Mouse (Mus musculus): ENCODE measurements around the gene Pgs1. TPM values are rescaled to one million over a fixed set of nuclear protein-coding genes. Genes with fewer than 3 reads are reported as not detected.

The Pgs1 gene
- total RNA-seq, 2 experiments from 2014 or later = 13.0 to 18.7 TPM

DNA sequence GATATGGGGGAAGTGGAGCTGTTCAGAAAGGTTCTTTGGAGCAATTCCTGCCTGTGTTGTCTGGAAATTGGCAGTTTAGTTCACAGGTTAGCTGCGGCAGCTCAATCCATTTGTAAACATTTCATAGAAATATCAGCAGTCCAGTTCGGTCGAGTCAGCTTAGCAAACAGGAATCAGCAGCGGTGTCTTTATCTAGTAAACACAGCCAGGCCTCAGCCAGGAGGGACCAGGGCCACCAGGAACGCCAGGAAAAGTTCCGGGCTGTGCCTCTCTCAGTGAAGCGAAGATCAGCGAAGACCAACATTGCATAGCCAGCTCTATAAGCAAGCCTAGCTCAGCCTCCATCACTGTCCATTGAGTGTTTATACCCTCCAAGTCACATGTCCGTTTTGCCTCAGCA is 45.0 kb downstream of the Pgs1 start:
- no peak for ATAC-seq (replicated peaks; ENCODE audit: poor library complexity)

DNA sequence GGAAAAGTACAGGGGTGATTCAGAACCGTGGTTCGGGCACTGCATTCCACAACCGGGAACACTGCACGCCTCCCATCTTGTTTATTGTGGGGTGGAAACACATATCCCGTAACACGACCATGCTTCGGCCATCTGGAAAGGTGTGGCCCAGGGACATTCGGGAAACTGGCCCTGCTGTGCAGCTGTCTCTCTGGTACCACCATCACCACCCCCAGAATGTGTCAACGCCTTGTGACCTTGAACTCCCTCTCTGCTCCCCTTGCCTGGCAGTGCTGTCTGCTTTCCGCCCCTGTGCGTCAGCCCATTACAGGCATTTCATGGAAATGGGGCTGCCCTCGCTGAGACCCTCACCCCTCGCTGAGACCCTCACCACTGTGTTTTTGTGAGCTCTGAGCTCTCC is 48.3 kb downstream of the Pgs1 start:
- ATAC-seq (replicated peaks; ENCODE audit: poor library complexity) = no peak

DNA sequence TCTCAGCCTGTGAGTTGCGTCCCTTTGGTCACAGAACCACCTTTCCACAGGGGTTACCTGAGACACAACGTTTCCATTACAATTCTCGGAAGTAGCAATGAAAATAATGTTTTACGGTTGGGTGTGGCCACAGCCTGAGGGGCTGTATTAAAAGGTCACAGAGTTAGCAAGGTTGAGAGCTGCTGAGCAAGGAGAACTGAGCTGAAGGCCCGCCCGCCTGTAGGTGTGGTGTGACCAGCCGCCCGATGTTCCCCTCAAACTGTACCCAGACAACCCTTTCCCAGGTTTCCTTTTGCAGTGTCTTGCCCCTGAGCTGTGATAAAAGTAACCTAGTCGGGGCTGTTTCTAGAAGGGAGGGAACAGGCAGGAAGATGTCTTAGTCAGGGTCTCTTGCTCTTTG is 49.0 kb downstream of the Pgs1 start:
- no peak for ATAC-seq (replicated peaks; ENCODE audit: poor library complexity)

- ATAC-seq (replicated peaks; ENCODE audit: poor library complexity) = no peak
Observed at GRCm38 (mm10) chr11:118042791-118043190, 56.7 kb downstream of the Pgs1 start.

GRCm38 (mm10) chr11:118043293-118043907 is 57.3 kb downstream of the Pgs1 start:
- ATAC-seq (replicated peaks; ENCODE audit: poor library complexity) = 0 out of 2 replicates have a peak, but pooled peaks have one; percentile 17

- no peak for ATAC-seq (replicated peaks; ENCODE audit: poor library complexity)
Observed at GRCm38 (mm10) chr11:118049641-118050040, 63.5 kb downstream of the Pgs1 start.

- ATAC-seq (replicated peaks; ENCODE audit: poor library complexity) = no peak
Observed at GRCm38 (mm10) chr11:118050174-118050573, 64.1 kb downstream of the Pgs1 start.

GRCm38 (mm10) chr11:118058367-118058766 is 72.3 kb downstream of the Pgs1 start:
- ATAC-seq (replicated peaks; ENCODE audit: poor library complexity) = no peak

GRCm38 (mm10) chr11:118058872-118059271 is 72.8 kb downstream of the Pgs1 start:
- no peak for ATAC-seq (replicated peaks; ENCODE audit: poor library complexity)

- ATAC-seq (replicated peaks; ENCODE audit: poor library complexity) = no peak
Observed at GRCm38 (mm10) chr11:118060038-118060437, 73.9 kb downstream of the Pgs1 start.

DNA sequence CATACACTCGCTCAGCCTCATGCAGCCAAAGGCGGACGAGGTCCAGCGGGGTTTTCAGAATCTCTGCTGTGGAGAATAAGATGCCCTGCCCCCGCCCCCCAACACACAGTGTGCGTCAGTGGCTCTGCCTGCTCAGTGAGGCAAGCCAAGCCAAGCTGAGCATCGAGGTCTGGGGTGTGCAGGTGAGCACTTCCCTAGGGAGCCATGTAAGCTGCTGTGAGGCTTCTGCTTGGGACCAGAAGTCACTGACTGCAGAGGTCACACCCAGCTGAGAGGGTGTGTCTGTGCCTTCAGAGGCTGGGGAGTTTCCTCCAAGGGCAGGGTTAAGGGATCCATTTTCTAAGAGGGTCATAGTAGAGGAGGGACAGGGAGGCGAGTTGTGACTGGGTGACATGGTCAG is 81.5 kb downstream of the Pgs1 start:
- no peak for ATAC-seq (replicated peaks; ENCODE audit: poor library complexity)

- no peak for ATAC-seq (replicated peaks; ENCODE audit: poor library complexity)
Observed at GRCm38 (mm10) chr11:118068812-118069332, 82.8 kb downstream of the Pgs1 start.

GRCm38 (mm10) chr11:118071227-118071912 is 85.3 kb downstream of the Pgs1 start:
- ATAC-seq (replicated peaks; ENCODE audit: poor library complexity) = no peak

Other genes with a start within 250 kb of the Pgs1 start
- 2.1 and 3.1 TPM in 2 replicates for gene Tmc8, start 204.2 kb upstream of the Pgs1 start, total RNA-seq (2015)
- 2.0 and 2.1 TPM in 2 replicates for gene Tmc8, start 204.2 kb upstream of the Pgs1 start, total RNA-seq (2017)
- gene Tmc6, start 204.1 kb upstream of the Pgs1 start, total RNA-seq (2015) = 34.0 and 50.6 TPM in 2 replicates
- 8.6 and 13.1 TPM in 2 replicates for gene Tmc6, start 204.1 kb upstream of the Pgs1 start, total RNA-seq (2017)
- gene 6030468B19Rik, start 188.6 kb upstream of the Pgs1 start, total RNA-seq (2015) = 0.37 and 0.76 TPM in 2 replicates
- not detected in 2 replicates for gene 6030468B19Rik, start 188.6 kb upstream of the Pgs1 start, total RNA-seq (2017)
- 2.2 and 2.5 TPM in 2 replicates for gene Gm20708, start 176.6 kb upstream of the Pgs1 start, total RNA-seq (2015)
- 0.92 TPM in 1 of 2 replicates, not detected in the other for gene Gm20708, start 176.6 kb upstream of the Pgs1 start, total RNA-seq (2017)
- gene Syngr2, start 176.6 kb upstream of the Pgs1 start, total RNA-seq (2015) = 223 and 243 TPM in 2 replicates
- gene Syngr2, start 176.6 kb upstream of the Pgs1 start, total RNA-seq (2017) = 154 and 164 TPM in 2 replicates
- gene Afmid, start 160.4 kb upstream of the Pgs1 start, total RNA-seq (2015) = 0.85 and 1.5 TPM in 2 replicates
- 2.6 and 3.0 TPM in 2 replicates for gene Afmid, start 160.4 kb upstream of the Pgs1 start, total RNA-seq (2017)
- 186 and 198 TPM in 2 replicates for gene Tk1, start 160.2 kb upstream of the Pgs1 start, total RNA-seq (2015)
- gene Tk1, start 160.2 kb upstream of the Pgs1 start, total RNA-seq (2017) = 94.8 and 108 TPM in 2 replicates
- 179 and 200 TPM in 2 replicates for gene Birc5, start 137.0 kb upstream of the Pgs1 start, total RNA-seq (2015)
- 183 and 213 TPM in 2 replicates for gene Birc5, start 137.0 kb upstream of the Pgs1 start, total RNA-seq (2017)
- not detected in 2 replicates for gene Tmem235, start 125.5 kb upstream of the Pgs1 start, total RNA-seq (2015)
- gene Tmem235, start 125.5 kb upstream of the Pgs1 start, total RNA-seq (2017) = not detected in 2 replicates
- gene Tha1, start 112.8 kb upstream of the Pgs1 start, total RNA-seq (2015) = 2.9 and 4.1 TPM in 2 replicates
- gene Tha1, start 112.8 kb upstream of the Pgs1 start, total RNA-seq (2017) = 3.1 and 4.6 TPM in 2 replicates
- gene Socs3, start 16.2 kb upstream of the Pgs1 start, total RNA-seq (2015) = 0.76 and 0.96 TPM in 2 replicates
- gene Socs3, start 16.2 kb upstream of the Pgs1 start, total RNA-seq (2017) = 0.79 and 1.1 TPM in 2 replicates
- 0.12 and 1.3 TPM in 2 replicates for gene Dnah17, start 144.3 kb downstream of the Pgs1 start, total RNA-seq (2015)
- gene Dnah17, start 144.3 kb downstream of the Pgs1 start, total RNA-seq (2017) = not detected in 2 replicates